Mouse (Mus musculus) CD4-positive, CD25-positive, alpha-beta regulatory T cell, adult 2 months (primary cell): ENCODE measurements around the gene Col27a1.
A peak's percentile ranks its signal among the peaks of the same experiment; 100 is the strongest.

Experiments used
- DNase-seq: peaks from one replicate; pipeline ENCODE4 v3.0.0-alpha.2; 2012; ENCODE audit warnings: low read depth, low spot score

The Col27a1 gene

GRCm38 (mm10) chr4:63222246-63222645, 8.4 kb downstream of the Col27a1 start:
- DNase-seq = peak; percentile 44

GRCm38 (mm10) chr4:63225373-63225772, 11.6 kb downstream of the Col27a1 start:
- no peak for DNase-seq

- DNase-seq = no peak
Measured at GRCm38 (mm10) chr4:63226164-63226882, 12.5 kb downstream of the Col27a1 start.

GRCm38 (mm10) chr4:63226883-63227235, 13.1 kb downstream of the Col27a1 start:
- no peak for DNase-seq

- DNase-seq = no peak
Measured at GRCm38 (mm10) chr4:63228943-63229342, 15.1 kb downstream of the Col27a1 start.

- no peak for DNase-seq
Measured at GRCm38 (mm10) chr4:63229991-63230581, 16.3 kb downstream of the Col27a1 start.

- DNase-seq = no peak
Measured at GRCm38 (mm10) chr4:63231121-63231520, 17.3 kb downstream of the Col27a1 start.

- DNase-seq = no peak
Measured at GRCm38 (mm10) chr4:63232542-63233020, 18.8 kb downstream of the Col27a1 start.

- DNase-seq = no peak
Measured at GRCm38 (mm10) chr4:63233557-63234452, 20.0 kb downstream of the Col27a1 start.

GRCm38 (mm10) chr4:63234852-63235251, 21.0 kb downstream of the Col27a1 start:
- DNase-seq = no peak

GRCm38 (mm10) chr4:63236235-63236634, 22.4 kb downstream of the Col27a1 start:
- no peak for DNase-seq

- no peak for DNase-seq
Measured at GRCm38 (mm10) chr4:63237225-63237624, 23.4 kb downstream of the Col27a1 start.

- no peak for DNase-seq
Measured at GRCm38 (mm10) chr4:63238141-63238540, 24.3 kb downstream of the Col27a1 start.

GRCm38 (mm10) chr4:63238722-63239121, 24.9 kb downstream of the Col27a1 start:
- no peak for DNase-seq

GRCm38 (mm10) chr4:63241031-63241430, 27.2 kb downstream of the Col27a1 start:
- DNase-seq = no peak

- no peak for DNase-seq
Measured at GRCm38 (mm10) chr4:63247991-63248390, 34.2 kb downstream of the Col27a1 start.

GRCm38 (mm10) chr4:63248951-63249350, 35.1 kb downstream of the Col27a1 start:
- DNase-seq = no peak

GRCm38 (mm10) chr4:63251760-63252159, 38.0 kb downstream of the Col27a1 start:
- DNase-seq = no peak

GRCm38 (mm10) chr4:63253716-63254115, 39.9 kb downstream of the Col27a1 start:
- no peak for DNase-seq

GRCm38 (mm10) chr4:63254151-63254550, 40.3 kb downstream of the Col27a1 start:
- DNase-seq = no peak

- DNase-seq = no peak
Measured at GRCm38 (mm10) chr4:63256371-63256770, 42.6 kb downstream of the Col27a1 start.

GRCm38 (mm10) chr4:63257346-63257745, 43.5 kb downstream of the Col27a1 start:
- DNase-seq = no peak
